Mouse (Mus musculus) T-cell, adult 2 months (primary cell): ENCODE measurements around the gene Gpr157.

Experiments
- DNase-seq: peaks from one replicate; pipeline ENCODE4 v3.0.0; 2022; ENCODE audit warnings: low spot score

Gpr157 gene

DNA sequence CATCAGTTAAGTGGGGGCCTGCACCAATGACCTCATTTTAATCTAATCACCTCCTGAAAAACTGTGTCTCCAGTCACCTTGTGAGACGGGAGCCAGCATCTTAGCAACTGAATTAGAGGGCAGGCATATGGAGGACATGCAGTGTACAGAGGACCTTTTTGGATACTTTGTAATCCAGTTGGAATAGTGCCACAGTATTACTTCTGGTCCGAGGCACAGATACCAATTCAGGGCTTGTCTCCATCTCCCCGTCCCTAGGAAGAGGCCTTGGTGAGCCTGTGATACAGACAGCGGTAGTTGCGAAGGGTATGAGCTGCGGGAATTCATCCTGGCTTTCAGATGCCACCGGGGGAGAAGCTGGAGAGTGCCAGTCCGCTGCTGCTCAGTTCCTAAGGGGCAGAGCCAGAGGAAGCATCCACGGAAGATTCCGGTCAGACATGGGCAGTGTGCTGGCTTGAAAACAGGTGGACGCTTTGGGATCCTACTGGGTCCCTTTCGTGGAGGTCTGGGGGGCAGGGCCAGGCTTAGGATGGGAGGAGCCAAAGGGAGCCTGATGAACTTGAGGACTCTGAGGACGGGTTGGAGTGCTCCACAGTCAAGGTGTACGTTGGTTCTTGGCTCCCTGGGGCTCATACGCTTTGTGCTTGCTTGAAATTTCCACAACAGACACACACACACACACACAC lies 14.6 kb upstream of the Gpr157 start:
- no peak for DNase-seq

DNA sequence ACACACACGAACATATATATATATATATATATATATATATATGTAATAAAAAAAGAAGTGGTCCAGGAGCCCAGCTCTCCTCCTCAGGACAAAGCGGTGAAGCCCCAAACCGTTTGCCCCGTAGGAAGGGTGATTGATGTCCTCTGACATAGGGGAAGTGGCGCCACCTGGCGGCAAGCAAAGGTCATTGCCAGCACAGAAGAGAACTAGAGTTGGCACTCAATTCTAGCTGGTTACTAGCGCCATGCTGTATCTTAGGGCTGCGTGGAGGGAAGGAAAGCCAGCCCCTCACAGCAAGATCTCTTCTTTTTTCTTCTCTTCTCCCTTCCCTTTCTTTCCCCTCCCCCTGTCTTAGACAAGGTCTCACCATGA lies 14.1 kb upstream of the Gpr157 start:
- peak; percentile 31 for DNase-seq

- no peak for DNase-seq
Observed at GRCm38 (mm10) chr4:150075350-150075749, 11.8 kb upstream of the Gpr157 start.

DNA sequence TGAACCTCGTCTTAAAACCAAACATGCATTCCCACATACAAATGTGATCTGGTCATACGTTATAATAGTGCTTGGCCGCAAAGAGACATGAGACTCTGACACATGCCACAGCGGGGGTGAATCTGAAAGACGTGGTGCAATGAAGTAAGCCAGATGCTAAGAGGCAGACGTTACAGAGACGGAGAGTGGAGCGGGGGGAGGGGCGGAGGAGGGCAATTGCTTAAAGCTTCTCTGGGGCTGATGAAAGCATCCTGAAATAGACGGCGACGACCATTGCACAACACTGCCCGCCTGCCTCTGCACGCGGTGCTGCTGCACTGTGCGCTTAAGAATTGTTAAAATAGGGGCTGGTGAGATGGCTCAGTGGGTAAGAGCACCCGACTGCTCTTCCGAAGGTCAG lies 11.0 kb upstream of the Gpr157 start:
- DNase-seq: no peak

DNA sequence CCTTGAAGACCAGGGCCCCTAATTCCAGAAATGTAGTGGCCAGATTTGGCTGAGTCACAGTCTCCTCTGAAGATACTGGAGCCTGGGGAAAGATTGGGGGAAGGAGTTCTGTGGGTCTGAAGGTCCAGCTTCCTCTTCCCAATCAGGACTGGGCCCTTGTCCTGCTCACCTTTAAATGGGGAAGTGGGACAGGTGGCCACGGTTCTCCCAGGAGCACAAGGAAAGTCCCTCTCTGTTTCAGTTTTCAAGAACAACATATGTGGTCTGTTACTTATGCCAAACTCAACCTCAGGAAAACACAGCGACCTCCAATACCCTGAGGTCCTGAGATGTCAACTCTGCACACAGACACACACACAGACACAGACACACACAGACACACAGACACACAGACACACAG lies 8.5 kb upstream of the Gpr157 start:
- no peak for DNase-seq

DNA sequence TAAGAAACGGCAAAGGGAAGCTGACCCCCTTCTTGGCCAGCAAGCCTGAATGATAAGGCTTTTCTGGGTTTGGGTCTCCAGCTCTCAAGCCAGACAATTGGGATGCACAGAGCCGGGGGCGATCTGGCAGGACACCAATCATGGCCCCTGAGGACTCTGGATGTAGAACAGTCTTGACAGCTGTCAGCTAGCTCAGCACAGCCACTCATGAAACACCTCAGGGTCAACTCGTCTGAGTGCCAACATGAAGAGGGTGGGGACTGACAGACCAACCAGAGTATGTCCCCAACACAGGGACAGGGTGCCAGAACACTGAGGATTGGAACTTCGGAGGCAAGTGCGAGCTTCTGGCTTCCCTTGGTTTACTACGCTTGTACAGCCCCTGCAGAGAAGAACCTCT lies 7.9 kb upstream of the Gpr157 start:
- DNase-seq: no peak

- no peak for DNase-seq
Observed at GRCm38 (mm10) chr4:150080330-150080967, 6.7 kb upstream of the Gpr157 start.

DNA sequence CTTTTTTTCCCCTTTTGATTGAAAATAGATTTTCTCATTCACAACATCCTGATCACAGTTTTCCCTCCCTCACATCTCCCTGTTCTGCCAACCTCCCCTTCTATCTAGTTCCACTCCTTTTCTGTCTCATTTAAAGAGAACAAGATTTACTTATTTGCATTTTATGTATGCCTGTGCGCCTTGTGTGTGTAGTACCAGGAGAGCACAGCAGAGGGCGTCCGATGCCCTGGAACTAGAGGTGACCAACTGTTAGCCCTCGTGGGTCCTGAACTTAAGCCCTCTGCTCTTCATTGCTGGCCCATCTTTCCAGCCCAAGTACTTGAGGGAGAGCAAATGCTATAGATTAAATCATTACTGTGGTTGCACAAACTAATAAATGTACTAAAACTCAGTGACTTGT lies 1.8 kb upstream of the Gpr157 start:
- DNase-seq: no peak

GRCm38 (mm10) chr4:150086841-150087160 lies 364 bp upstream of the Gpr157 start:
- DNase-seq: no peak

- no peak for DNase-seq
Observed at GRCm38 (mm10) chr4:150087890-150088530, 845 bp downstream of the Gpr157 start.

DNA sequence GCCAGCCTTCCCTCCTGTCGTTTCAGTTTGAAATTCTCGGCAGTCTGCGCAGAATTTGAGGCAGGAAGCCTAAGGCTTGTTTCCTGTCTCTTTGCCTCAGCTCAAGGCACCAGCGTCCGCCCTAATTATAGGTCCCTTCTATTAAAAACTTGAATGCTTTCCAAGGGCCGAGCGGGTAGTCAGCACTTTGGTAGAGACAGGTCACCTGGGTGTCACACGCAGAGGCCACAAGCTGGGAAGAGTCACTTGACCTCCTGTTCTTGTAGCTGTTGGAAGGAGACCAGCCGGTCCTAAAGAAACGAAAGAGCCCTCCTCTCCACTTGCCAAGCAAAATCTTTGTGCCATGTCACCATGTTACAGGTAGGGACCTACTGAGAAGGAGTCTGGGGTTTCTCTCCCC lies 2.0 kb downstream of the Gpr157 start:
- DNase-seq: no peak

GRCm38 (mm10) chr4:150091887-150092582 lies 4.9 kb downstream of the Gpr157 start:
- DNase-seq: peak; percentile 52

- no peak for DNase-seq
Observed at GRCm38 (mm10) chr4:150092583-150092902, 5.4 kb downstream of the Gpr157 start.

DNA sequence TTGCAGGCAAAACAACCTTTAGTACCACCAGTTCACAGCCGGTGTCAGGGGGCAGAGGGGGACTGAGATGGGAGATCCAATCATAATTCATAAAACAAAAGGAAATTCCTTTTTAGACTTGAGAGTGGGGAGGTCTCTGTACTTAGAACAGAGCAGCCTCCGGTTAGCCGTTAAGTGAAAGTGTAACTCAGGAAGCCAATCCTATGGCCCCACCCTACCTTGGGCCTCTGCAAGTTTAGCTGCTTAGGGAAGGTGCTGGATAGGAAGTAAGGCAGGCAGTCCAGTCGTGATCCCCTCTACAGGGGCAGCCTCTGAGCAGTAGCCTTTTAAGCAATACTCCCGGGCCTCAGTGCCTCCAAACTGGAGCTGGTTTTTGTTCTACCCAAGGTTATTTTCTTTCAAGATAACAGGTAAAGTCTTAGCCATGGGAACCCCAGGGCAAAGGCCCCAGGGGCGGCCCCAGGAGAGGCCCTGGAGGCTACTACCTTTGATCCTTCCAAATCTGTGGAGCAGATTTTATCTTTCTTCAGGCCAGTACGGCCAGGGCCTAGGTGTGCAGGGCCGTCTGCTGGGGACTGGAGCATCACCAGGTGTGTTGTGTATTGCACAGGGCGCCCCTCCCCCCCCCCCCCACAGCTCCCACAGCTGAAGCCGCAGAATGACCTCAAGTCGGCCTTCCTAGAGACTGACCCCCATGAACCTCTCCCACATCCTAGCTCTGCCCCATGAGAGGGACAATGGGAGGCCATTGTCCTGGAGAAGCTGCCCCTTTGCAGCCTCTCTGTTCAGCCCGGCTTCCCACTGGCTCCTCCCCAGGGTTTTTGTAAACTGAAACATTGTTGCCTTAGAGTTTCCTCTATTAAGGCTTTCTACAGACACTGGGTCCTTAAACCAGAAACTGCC lies 6.6 kb downstream of the Gpr157 start:
- no peak for DNase-seq

DNA sequence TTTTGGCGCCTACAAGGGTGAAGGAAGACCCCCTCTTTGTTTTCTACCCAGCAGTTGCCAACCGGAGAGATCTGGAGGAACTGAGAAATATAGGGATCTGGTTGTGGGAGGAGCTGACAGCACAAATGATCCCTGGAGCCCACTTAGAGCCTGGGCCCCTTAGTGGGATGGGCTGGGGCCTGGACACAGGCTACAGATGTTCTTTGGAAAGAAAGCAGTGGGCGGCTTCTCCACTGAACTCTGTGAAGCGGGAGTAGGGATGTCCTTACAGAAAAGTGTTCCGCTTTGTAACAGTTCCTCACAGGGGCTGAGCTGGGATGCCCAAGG lies 7.3 kb downstream of the Gpr157 start:
- DNase-seq: no peak

DNA sequence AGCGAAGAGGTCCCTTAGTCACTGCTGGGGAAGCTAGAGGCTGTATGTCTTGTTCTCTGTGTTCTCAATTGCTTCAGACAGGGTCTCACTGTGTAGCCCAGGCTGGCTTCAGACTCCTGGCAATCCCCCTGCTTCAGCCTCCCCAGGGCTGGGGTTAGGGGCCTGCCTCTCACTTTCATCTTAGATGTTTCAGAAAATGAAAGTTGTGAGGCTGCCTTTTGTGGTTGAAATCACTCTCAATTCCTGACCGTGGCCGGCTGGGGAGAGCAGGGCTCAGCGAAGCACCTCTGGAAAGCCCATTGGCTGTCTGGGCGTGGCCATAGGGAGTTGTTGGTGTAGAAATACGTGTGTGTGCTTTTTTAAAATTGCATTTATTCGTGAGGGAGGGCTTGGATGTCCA lies 9.1 kb downstream of the Gpr157 start:
- DNase-seq: no peak

- no peak for DNase-seq
Observed at GRCm38 (mm10) chr4:150097847-150098246, 10.7 kb downstream of the Gpr157 start.

DNA sequence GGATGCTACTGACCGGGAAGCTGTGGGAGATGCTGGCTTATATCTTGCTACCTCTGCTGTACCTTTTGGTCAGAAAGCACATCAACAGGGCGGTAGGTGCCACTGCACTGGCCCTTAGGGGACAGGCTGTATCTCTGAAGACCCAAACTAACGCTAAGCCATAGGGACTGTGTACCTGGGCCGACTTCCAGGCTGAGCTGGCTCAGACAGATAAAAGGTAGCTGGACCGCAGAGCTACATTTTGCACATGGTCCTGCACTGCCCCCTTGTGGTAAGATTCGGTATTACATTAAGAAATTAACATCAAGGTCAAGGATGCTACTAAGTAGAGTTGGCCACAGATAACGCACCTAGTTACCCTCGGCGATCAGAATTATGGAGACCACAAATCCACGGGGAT lies 11.7 kb downstream of the Gpr157 start:
- peak; percentile 70 for DNase-seq

GRCm38 (mm10) chr4:150102822-150103221 lies 15.7 kb downstream of the Gpr157 start:
- no peak for DNase-seq

- DNase-seq: no peak
Observed at GRCm38 (mm10) chr4:150105671-150106070, 18.5 kb downstream of the Gpr157 start.

DNA sequence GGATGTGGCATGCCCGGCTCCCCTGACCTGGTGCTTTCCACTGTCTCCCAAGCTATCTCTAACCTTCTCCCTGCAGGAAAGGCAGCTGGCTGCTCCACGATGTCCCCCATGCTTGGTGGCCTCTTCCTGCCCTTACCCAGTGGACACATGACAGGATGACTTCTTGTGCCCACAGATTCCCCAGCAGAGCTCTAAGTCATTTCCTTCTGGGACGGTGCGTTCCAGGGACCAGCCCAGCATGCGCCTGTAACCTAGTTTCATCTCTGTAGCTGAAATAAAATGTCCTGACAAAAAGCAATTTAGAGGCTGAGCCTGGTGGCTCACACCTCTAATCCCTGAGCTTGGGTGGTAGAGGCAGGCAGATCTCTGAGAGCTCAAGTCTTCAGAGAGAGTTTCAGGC lies 19.5 kb downstream of the Gpr157 start:
- no peak for DNase-seq

DNA sequence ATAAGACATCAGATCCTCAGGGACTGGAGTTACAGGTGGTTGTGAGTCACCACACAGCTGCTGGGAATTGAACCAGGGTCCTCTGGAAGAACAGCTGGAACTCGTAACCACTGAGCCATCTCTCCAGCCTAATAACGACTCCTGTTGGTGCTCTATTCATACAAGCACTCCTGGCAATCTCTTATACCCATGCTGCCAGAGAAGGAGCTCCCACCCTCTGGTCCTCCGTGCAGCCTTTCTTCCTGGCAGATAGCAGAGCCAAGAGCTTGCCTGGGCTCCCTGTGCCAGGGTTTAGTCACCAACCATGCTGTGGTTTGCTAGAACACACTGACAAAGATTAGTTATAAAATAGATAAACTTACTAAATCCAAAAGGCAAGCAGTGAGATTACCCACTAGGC lies 22.5 kb downstream of the Gpr157 start:
- DNase-seq: no peak
